ENCODE assay signal across 8 mouse cellular contexts in genomic region chr17:46063283-46063973, GRCm38 (mm10). TPM values are rescaled to one million over a fixed set of nuclear protein-coding genes. Genes with fewer than 3 reads are reported as not detected.
DNase-seq lines count a peak whose midpoint lies in the region; ATAC-seq lines count a peak whose summit lies in the region.

No protein-coding gene starts in this region.

- peaks cover 8% of the 10 kb centered on the region for H3K4me1 ChIP-seq in forebrain, embryonic 16.5 days (replicated peaks; ENCODE audit: control insufficient read depth, insufficient read depth, low read length)
- peaks cover 13% of the 10 kb centered on the region for H3K4me1 ChIP-seq in intestine, embryonic 14.5 days (replicated peaks; ENCODE audit: control insufficient read depth, insufficient read depth, low read length)

- DNase-seq in cerebellum, postnatal 10 days = peak; percentile 51 to 54
- DNase-seq in cerebellum, adult 11 months = no peak
- DNase-seq in intestine, embryonic 14.5 days (ENCODE audit: low spot score) = peak; percentile 69
- DNase-seq in lung, adult 18-20 months = peak; percentile 64 to 82
- peak; percentile 46 for DNase-seq in retina, postnatal 7 days (ENCODE audit: low read depth, low spot score)
- no peak for DNase-seq in adrenal gland, adult 18-20 months (ENCODE audit: low spot score in 2 of 2)

- H3K4me2 ChIP-seq in forebrain, embryonic 16.5 days (ENCODE audit: low read length) = no peak overlapping the region
- H3K4me2 ChIP-seq in intestine, embryonic 14.5 days (ENCODE audit: low read length) = peak overlapping the region; percentile 18

- peak; percentile 62 for ATAC-seq in forebrain, embryonic 16.5 days
- ATAC-seq in intestine, embryonic 14.5 days (replicated peaks; ENCODE audit: low FRiP score, low TSS enrichment, low read depth) = peak; percentile 72
- no peak for ATAC-seq in activated CD4-positive, CD25-positive, alpha-beta regulatory T cell, adult 4 months

- no peak overlapping the region for H3K4me3 ChIP-seq in forebrain, embryonic 16.5 days (replicated peaks; ENCODE audit: low read length)
- H3K4me3 ChIP-seq in intestine, embryonic 14.5 days (ENCODE audit: low read depth, low read length) = no peak overlapping the region

- no peaks in the 10 kb centered on the region for H3K36me3 ChIP-seq in forebrain, embryonic 16.5 days (ENCODE audit: control insufficient read depth, insufficient read depth)
- H3K36me3 ChIP-seq in intestine, embryonic 14.5 days (ENCODE audit: control insufficient read depth, insufficient read depth, low read length) = no peaks in the 10 kb centered on the region

- H3K27me3 ChIP-seq in forebrain, embryonic 16.5 days (replicated peaks; ENCODE audit: control insufficient read depth, insufficient read depth, low read length) = no peaks in the 10 kb centered on the region
- H3K27me3 ChIP-seq in intestine, embryonic 14.5 days (replicated peaks; ENCODE audit: control insufficient read depth, insufficient read depth, low read length) = no peaks in the 10 kb centered on the region

- no peaks in the 10 kb centered on the region for H3K9me3 ChIP-seq in forebrain, embryonic 16.5 days (ENCODE audit: control insufficient read depth, low read length)
- no peaks in the 10 kb centered on the region for H3K9me3 ChIP-seq in intestine, embryonic 14.5 days (ENCODE audit: control insufficient read depth, low read length)

- no peak overlapping the region for H3K9ac ChIP-seq in forebrain, embryonic 16.5 days (replicated peaks; ENCODE audit: low read depth, low read length)
- no peak overlapping the region for H3K9ac ChIP-seq in intestine, embryonic 14.5 days (ENCODE audit: low read length)

- WGBS in forebrain, embryonic 16.5 days = 12% methylated on average over 10 of the region's 10 CpGs
- 24% methylated on average over 10 of the region's 10 CpGs for WGBS in intestine, embryonic 14.5 days

- peak overlapping the region; percentile 6; the same call in 1 of the 2 replicates for H3K27ac ChIP-seq in forebrain, embryonic 16.5 days (ENCODE audit: low read length)
- H3K27ac ChIP-seq in intestine, embryonic 14.5 days (ENCODE audit: low read depth) = peak overlapping the region; percentile 43

RNA-seq across cellular contexts. Expression of gene Vegfa, which starts 31.3 kb away (rescaled TPM):
- polyA plus RNA-seq in forebrain, embryonic 16.5 days (2015; fragmentation: Nextera tagmentation; extraction: Ambion mirVana) = 2.5 and 3.3 TPM in 2 replicates
- polyA plus RNA-seq in intestine, embryonic 14.5 days (2014; fragmentation: Nextera tagmentation; extraction: Ambion mirVana) = 5.2 and 6.5 TPM in 2 replicates
- polyA plus RNA-seq in activated CD4-positive, CD25-positive, alpha-beta regulatory T cell, adult 4 months (2017; shearing (Covaris generic)) = not detected
- total RNA-seq in adrenal gland, adult 18-20 months (2021) = 100 to 1,000 TPM; 416 to 698 TPM

RNA-seq across cellular contexts. Expression of gene Mrps18a, which starts 47.4 kb away (rescaled TPM):
- 125 and 137 TPM in 2 replicates for polyA plus RNA-seq in forebrain, embryonic 16.5 days (2015; fragmentation: Nextera tagmentation; extraction: Ambion mirVana)
- 144 and 150 TPM in 2 replicates for polyA plus RNA-seq in intestine, embryonic 14.5 days (2014; fragmentation: Nextera tagmentation; extraction: Ambion mirVana)
- 100 to 1,000 TPM; 101 to 132 TPM for polyA plus RNA-seq in activated CD4-positive, CD25-positive, alpha-beta regulatory T cell, adult 4 months (2017; shearing (Covaris generic))
- total RNA-seq in adrenal gland, adult 18-20 months (2021) = 100 to 1,000 TPM in 1 of 2 experiments, 10 to 100 TPM in 1; 99.5 to 100 TPM

Comparison
In these comparisons a context has a peak if more than half of its experiments do, and no peak if none do; other contexts are left out.
1. DNase-seq: peak in cerebellum, postnatal 10 days (2 of 2), intestine, embryonic 14.5 days (single experiment), lung, adult 18-20 months (2 of 2) and retina, postnatal 7 days (single experiment); none in cerebellum, adult 11 months (single experiment) and adrenal gland, adult 18-20 months (0 of 2).